Mouse (Mus musculus) CD8-positive naive resting alpha-beta T cell, adult 57 days (primary cell): Measurements from ENCODE around the gene Ccdc185. TPM values are rescaled to one million over a fixed set of nuclear protein-coding genes. Genes with fewer than 3 reads are reported as not detected.

Experiments used
- total RNA-seq: library from RNA; stranded (reverse); gene quantifications from one replicate; pipeline ENCODE4 v1.2.4, GENCODE M21; 2023

The Ccdc185 gene
- total RNA-seq, result not detected

GRCm38 (mm10) chr1:182749080-182749479 lies at the start of gene Ccdc185:
Gene Ccdc185 (minus strand): TSS chr1:182749180.

GRCm38 (mm10) chr1:182763716-182764461 lies 14.9 kb upstream of the Ccdc185 start, which contains the start of gene Susd4:
Gene Susd4 (plus strand): TSS chr1:182763860.

Other genes starting within 250 kb of the Ccdc185 start
- 57.7 TPM for gene Capn2, start 231.6 kb downstream of the Ccdc185 start, total RNA-seq
- gene Capn8, start 184.2 kb downstream of the Ccdc185 start, total RNA-seq, result not detected
- 8.6 TPM for gene Susd4, start 14.7 kb upstream of the Ccdc185 start, total RNA-seq
- gene Tlr5, start 205.6 kb upstream of the Ccdc185 start, total RNA-seq, result not detected